Mouse (Mus musculus): ENCODE data around the gene Morn3. TPM values are rescaled to one million over a fixed set of nuclear protein-coding genes. Genes with fewer than 3 reads are reported as not detected.
"Not testable (repeated sequence)": the region's sequence is repeated elsewhere in the genome, so short reads cannot be mapped to it uniquely, and the experiment has no call there.

The Morn3 gene
- total RNA-seq (2015) = not detected in 2 replicates
- not detected in 2 replicates for total RNA-seq (2017)

DNA sequence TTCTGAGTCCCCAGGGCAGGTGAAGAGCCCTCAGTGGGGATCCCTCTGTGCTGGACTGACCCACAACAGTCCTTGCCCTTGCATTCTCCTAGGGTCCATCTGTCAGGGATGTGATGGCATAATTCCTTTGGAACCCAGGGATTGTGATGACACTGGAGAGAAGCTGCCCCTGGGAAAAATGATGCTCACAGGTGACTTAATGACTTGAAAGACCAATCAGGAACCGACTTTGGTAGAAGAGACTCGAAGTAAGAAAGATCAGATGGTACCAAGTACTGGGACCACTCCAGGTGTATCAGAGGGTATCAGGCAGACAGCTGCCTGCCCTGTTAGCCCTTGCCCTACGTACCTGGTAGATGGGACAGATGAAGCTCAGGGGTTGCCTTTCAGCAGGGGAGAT, at the start of gene Morn3:
Gene Morn3, minus strand, starts transcription at position 101 of the 400 bp plus-strand sequence.
- ATAC-seq (replicated peaks; ENCODE audit: poor library complexity) = no peak

DNA sequence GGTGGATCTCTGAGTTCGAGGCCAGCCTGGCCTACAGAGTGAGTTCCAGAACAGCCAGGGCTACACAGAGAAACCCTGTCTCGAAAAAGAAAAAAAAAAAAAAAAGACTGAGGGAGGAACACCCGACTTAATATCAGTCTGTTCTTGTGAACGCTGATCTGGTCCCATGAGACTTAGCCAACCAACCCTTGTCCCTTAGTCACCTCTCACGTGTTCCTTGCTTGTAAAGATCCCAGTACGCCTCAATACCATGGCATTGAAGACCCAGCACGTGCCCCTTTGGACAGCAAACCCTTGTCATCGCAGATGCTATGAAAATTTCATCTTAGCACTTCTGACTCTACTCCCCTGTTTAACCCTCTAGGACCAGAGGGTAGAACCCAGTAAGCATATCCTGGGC, 49.5 kb upstream of the Morn3 start:
- no peak for ATAC-seq (replicated peaks; ENCODE audit: poor library complexity)

DNA sequence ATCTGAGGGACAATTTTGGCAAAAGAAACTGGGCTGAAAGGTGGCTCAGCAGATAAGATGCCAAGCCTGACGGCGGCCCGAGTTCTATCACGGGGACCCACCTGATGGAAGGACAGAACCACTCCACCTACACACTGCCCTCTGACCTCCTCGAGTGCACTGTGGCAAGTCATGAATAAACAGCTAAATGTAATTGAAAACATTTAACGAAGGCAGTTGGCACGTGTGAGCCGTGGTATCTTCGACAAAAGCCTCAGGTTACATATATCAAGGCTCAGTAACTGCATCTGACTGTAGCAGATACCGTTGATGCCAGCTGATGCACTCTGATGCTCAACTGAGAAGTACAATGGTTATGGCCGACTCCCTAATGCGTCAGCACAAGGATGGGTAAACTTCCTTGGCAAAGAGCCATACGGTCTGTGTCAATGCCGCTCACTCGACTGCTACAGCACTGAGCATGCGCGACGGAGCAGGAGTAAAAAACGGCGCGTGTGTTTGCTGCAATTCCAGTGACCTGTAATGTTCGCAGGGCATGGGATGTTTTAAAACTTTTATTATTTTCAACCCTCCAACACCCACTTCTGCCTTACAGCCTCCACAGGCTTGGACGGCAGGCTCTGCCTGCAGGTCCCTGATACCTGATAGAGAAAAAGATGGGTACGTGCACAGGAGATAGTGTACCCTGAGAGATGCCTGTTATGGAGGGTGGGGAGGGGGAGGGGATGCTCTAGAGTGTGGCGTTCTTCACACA, 47.6 kb upstream of the Morn3 start:
- peak; percentile 84 for ATAC-seq (replicated peaks; ENCODE audit: poor library complexity)

DNA sequence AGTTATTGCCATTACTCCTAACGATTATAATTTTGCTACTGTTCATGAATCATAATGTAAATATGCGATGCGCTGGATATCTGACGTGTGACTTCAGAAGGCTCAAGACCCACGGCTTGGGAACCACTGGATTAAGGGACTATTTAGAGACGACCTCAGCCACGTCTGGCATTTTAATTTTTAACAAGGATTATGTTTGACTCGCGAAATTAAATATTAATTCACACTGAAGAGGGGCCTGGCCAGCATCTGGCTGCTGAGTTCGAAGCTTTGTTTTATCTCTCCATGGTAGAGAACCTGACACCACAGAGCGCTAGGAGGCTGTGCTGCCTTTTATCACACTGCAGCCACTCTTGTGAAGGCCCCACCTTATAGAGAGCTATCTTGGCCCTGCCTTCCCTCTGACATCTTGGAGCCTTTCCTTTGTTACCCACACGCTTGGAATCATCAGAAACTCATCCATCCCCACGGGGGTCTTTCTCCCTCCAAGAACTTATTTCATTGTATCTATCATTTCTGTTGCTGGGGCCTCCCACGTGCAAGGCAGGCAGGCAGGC, 46.3 kb upstream of the Morn3 start:
- ATAC-seq (replicated peaks; ENCODE audit: poor library complexity) = peak; percentile 71

DNA sequence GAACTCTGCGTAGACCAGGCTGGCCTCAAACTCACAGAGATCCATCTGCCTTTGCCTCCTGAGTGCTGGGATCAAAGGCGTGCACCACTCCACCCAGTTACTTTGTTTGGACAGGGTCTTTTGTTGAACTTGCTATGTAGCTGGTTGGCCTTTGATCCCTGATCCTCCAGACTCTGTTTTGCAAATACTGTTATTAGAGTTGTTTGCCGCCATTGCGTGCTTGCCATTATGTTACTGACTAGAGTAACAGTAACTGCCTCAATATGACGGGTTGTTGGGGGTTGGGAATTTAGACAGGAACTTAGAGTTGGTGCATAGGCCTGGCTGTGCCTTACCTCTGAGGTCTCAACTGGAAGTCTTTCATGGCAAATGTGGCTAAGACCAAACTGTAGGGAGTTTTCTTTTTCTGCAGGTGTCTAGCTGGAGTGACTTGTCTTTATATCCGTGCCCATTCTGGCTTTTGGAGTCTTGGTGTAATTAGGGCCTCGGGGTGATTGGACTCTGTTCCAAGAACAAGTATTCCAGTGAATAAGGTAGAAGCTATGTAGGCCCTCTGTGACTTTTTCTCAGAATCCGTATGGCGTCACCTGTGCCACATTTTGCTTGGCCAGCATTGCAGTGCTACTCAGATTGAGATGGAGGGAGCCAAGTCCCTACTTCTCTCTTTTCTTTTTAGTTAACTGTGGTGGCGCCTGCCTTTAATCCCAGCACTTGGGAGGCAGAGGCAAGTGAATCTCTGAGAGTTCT, 43.9 kb upstream of the Morn3 start:
- no peak for ATAC-seq (replicated peaks; ENCODE audit: poor library complexity)

DNA sequence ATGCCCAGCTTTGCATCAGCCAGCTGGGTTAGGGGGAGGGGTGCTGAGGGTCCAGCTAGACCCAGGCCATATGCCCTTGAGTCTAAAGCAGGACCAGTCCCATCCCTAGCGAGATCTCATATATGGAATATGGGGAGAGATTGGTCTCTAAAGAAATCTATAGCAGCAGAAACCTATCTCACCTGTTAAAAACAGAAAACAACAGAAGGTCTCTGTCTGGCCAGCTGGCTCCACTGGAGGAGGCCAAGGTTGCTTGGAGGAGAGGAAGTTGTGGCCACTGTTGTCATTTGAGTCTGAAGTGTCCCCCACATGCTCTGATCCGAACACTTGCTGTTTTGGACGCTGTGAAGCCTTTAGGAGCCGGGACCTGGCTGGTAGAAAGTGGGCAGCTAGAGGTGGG, 42.0 kb upstream of the Morn3 start:
- ATAC-seq (replicated peaks; ENCODE audit: poor library complexity) = no peak

DNA sequence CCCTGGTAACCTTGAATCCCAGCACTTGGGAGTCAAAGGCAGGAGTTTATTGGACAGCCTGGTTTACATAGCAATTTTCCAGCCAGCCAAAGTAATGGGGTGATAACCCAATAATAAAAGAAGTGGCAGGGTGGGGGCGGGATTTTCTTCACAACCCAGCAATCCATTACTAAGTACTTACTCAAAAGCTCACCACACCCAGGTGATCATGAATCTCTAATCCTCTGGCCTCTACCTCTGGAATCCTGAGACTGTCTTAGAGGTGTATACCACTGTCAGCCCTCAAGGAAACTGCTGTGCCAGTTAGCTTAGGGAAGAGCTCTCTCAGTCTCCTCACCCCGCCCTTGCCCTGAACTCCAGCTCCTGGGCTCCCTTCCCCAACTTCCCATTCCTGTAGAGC, 39.7 kb upstream of the Morn3 start:
- no peak for ATAC-seq (replicated peaks; ENCODE audit: poor library complexity)

DNA sequence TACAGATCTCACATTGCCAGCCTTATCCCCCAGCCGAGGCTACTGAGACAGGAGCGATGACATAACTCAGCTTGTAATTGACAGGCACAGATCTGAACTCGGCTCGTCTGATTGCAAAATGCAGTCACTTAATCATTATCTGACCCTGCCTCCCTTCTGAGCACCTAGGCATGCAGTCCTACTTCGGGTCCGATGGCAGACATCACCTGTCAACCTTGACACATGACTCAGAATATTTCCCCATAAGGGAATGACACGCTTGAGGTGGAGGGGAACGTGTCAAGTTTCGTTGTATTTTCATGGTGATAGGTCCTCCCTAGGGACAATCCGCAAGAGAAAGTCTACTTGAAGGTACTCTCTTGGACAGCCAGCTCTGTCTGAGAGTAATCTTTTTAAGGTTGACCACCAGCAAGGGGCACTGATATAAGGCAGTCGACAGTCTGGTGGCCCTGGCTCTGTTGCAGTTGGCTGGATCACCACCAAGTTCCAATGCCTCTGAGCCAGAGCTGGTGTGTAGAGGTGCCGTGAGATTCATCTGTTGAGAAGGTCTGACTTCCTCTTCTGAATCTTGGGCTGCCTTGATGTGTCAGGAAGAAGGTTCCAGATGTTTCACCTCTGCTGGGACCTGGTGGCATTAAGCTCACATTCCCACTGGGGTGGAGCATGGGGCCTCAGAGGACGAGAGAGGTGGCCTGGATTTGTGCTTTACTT, 36.7 kb upstream of the Morn3 start:
- no peak for ATAC-seq (replicated peaks; ENCODE audit: poor library complexity)

DNA sequence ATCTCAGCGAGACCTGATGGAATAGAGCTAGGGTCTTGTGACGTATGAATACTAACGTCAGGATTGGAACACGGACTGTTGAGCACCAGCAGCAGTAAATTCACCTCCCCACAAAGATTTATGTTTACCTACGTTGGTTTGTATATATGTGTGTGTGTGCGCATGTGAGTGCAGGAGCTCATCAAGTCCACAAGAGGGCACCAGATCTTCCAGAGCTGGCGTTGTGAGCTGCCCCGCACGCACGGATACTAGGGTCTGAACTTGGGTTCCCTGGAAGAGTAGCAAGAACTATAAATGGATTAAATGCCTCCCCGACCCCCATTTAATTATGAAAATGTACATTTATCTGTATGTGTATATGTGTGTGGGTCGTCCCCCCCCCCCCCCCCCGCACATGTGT, 33.7 kb upstream of the Morn3 start:
- no peak for ATAC-seq (replicated peaks; ENCODE audit: poor library complexity)

DNA sequence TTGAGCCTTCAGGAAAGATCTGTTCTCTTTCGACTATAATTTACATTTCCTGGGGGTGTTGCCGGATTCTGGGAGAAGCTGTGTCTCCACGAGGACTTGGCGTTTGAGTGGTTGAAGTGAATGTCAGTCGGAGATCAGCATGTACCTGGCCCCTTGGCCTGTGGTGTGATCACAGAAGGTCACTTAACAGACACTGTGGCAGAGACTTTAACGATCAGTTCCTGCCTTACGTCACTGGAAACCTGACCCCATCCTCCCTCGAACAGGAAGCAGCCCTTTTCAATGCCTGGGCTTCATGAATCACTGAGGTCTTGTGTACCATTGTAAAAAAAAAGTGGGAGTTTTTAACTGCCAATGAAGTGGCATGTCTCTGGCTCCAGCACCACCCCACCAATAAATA, 33.2 kb upstream of the Morn3 start:
- ATAC-seq (replicated peaks; ENCODE audit: poor library complexity) = no peak

DNA sequence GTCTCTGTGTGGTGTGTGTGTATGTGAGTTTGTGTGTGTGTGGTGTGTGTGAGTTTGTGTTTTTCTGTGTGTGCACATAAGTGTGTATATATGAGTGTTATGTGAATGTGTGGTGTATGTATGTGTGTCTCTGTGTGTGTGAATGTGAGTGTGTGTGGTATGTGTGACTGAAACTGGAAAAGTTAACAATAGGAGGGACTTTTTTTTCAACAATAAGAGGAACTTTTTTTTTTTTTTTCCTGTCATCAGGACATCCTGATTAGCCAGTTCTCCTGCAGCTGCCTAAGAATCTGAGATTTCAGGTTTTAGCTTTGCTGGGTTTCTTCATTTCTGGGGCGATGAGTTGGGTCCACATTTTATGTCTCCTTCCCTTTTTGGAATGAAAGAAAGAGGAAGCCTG, 32.8 kb upstream of the Morn3 start:
- no peak for ATAC-seq (replicated peaks; ENCODE audit: poor library complexity)

DNA sequence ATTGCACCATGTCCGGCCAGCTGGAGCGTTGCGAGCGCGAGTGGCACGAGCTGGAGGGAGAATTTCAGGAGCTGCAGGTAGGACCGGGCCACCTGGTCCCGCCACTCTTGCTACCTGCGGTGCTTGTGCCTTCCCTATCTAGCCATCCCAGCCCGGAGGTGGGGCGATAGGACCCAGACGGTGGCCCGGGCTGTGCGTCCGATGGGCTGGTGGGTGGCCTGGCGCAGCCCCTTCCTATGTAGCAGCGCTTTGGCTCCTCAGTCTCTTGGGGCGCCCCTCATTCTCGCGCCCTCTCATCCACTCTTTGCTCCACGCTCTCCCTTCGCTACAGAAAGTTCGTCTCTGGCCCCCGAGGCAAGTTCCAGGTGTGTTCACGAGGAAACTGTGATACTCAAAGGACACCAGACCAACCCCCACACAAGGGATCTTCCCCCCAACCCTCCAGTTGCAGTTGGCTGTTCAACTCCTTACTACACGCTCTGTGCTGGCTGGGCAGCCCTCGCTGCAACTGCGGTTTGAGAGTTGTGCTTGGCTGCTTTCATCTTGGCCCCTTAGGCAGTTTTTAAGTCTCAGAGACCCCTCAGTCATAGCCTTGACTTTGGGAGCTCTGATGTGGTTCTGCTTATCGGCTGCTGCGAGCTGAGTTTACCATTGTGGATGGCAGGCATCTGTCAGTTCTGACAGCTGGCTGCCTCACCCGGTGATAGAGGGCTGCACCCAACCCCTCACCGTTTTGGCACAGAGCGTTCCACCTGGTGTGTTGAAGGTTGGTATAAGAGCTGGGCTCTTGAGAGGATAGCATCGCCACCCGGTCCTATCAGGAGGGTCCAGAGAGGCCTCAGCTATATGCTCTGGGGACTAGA, 29.8 kb upstream of the Morn3 start:
- peak; percentile 84 for ATAC-seq (replicated peaks; ENCODE audit: poor library complexity)

DNA sequence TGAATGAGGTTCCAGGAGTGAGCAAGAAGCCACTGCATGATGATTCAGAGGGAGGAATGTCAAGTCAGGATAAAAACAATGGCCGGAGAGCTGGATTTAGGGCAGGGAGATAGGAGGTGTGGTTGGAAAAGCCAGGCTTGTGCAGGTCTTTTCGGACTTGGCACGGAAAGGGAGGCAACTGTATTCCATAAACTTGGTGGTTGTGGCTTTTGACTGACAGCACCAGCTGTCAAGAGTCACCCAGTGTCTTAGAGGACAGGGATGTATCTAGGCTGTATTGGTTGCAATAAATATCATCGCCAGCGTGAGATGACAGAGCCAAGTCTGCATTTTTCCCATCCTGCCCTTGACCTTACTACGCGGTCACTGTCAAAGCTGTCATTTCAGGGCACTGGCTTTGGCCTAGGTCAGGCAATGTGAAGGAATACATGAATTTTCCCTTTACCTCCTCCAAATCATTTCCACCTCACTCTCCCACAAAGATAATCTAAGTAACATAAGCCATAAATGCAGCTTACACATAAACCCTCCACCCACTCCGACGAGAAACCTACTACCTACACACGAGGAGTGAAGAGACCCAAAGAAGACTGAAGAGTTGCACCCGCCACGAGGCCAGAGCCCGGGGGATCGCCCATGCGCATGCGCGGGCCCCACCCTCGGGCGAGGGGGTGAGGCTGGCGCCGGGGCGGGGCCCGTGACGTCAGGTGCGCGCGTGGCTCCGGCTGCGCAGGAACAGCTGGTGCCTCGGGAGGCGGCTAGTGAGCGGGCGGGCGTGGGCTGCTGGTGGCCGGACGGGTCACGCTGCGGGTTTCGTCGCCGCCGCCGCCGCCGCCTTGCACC, 29.0 kb upstream of the Morn3 start:
- ATAC-seq (replicated peaks; ENCODE audit: poor library complexity) = peak; percentile 79

DNA sequence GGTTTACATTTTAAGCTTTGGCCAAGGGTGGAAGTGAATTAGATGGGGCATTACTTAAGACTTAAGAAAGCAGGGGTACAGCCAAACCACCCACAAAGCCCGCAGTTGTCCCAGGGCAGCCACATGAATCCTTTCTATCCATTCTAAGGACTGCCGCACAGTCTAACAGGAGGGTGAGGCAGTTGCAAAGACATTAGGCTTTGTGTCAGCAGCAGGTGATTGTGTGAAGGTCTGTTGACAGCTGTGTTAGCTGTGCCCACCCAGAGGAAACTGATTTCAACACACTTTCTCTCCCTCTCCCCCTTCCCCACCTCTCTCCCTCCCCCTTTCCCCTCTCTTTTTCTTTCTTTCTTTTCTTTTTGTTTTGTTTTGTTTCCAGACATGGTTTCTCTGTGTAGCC, 21.9 kb upstream of the Morn3 start:
- no peak for ATAC-seq (replicated peaks; ENCODE audit: poor library complexity)

DNA sequence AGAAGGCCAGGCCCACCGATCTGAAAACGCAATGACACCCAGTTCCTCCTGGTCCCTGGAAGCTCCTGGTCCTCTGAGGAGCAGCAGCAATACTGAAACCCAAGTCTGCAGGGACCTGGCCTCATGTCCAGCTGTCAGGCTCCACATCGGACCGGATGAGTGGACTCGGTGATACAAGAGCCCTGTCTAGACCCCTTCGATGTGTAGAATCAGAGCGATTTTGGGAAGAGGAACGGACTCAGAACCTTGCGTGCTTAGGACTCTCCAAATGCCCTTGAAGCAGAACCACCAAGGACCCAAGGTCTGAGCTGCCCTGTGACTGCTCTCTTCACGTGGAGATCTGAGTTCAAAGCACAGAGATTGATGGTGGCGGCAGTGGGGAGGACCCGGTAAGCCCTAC, 21.3 kb upstream of the Morn3 start, which contains the start of gene Tmem120b:
Gene Tmem120b, plus strand, starts transcription at position 301 of the 400 bp plus-strand sequence.
- peak; percentile 28; the same call in 1 of the 2 replicates for ATAC-seq (replicated peaks; ENCODE audit: poor library complexity)

DNA sequence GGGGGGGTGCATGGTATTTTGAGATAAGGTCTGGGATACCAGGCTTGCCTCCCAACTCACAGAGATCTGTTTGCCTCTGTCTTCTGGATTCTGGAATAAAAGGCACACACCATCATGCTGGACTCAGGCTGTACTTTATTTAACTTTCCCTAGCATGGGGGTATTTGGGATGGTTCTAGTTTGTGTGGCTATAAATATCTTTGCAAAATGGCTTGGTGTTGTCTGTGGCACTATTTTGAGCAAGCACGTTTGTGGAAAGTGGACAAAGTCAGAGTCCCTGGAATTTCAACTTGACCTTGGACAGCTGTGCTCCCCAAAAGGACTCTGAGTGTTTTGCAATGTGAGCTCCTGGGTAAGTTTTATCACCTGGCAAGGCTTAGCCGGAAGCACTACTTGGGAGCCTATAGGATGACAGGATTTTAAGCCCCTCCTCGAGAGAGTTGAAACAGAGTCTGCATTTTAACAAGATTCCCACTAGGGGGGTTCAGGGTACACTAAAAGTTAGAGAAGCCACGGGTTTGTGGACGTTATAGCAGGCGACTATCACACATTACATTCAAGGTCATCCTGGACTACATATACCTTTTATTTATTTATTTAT, 20.7 kb upstream of the Morn3 start:
- peak; percentile 98 for ATAC-seq (replicated peaks; ENCODE audit: poor library complexity)

DNA sequence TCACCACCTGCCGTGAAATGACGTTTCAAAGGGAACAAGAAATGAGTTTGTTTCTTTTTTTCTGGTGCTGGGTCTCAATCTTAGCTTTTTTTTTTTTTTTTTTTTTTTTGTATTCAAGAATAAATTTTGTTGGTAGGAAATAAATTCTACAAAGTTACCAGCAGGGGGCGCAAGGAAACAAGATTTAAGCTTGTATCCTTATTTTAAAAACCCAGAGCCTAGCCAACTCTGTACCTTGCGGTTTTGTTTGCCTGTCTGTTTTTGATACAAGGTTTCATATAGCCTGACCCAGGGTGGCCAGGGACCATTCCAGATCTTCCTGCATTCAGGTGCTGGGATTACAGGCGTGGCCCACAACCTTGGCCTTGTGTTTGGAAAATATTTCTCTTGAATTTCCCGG, 17.4 kb upstream of the Morn3 start:
- peak; percentile 53 for ATAC-seq (replicated peaks; ENCODE audit: poor library complexity)

DNA sequence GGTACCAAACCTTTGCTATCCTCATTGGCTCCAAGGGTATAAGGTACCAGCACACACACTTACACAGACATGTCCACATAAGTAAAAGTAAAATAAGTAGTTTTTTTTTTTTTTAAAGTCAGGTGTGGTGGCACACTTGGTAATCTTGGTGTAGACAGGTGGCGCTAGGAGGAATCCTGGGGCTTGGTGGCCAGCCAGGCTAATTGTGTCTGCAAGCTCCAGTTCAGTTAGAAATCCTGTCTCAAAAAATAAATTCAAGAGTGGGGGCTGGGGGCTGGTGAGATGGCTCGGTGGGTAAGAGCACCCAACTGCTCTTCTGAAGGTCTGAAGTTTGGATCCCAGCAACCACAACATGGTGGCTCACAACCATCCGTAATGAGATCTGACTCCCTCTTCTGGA, 16.3 kb upstream of the Morn3 start:
- ATAC-seq (replicated peaks; ENCODE audit: poor library complexity) = no peak

DNA sequence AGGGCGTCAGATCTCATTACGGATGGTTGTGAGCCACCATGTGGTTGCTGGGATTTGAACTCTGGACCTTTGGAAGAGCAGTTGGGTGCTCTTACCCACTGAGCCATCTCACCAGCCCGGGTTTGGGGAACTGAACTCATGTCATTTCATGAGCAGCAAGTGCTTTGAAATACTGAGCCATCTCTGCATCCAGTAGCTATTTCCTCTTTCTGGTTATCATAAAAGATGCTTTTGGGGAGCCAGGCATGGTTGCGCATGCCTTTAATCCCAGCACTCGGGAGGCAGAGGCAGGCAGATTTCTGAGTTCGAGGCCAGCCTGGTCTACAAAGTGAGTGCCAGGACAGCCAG, 14.6 kb upstream of the Morn3 start:
- ATAC-seq (replicated peaks; ENCODE audit: poor library complexity) = not testable (repeated sequence)

Measured in megakaryocyte progenitor cell, adult 5-6 weeks (primary cell).